Comparison of ENCODE assay signal across 28 mouse cellular contexts in the genomic region with DNA sequence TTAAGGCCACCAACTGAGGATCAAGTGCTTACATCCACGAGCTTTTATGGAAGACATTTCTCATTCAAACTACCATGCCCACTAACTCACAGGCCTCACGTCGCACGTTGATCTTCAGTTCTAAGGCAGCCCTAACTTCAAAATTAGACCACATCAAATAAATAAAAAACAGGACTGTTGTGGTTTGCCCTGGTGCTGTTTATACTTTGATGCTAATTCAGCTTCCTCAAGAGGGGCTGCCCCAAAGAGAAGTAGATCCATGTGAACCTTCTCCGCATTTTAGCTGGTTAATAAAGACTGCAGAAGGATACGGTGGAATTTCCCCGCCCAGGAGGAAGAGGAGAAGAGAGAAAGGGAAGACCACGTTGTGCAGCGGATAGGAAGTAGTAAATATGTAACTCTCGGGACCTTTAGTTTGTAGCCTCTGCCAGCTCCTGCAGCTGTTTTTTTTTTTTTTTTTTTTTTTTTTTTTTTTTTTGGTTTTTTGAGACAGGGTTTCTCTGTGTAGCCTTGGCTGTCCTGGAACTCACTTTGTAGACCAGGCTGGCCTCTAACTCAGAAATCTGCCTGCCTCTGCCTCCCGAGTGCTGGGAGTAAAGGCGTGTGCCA. TPM values are rescaled to one million over a fixed set of nuclear protein-coding genes. Genes with fewer than 3 reads are reported as not detected.
DNase-seq lines count a peak whose midpoint lies in the region; ATAC-seq and TF ChIP-seq lines count a peak whose summit lies in the region.
"Had no signal": no experiment of that assay in that cellular context is flagged by ENCODE, and none has a peak within 500 bp of the region (broad histone marks: within the 10 kb centered on the region; RNA-seq: fewer than 3 reads in every experiment).

No protein-coding gene starts in this region.

- no peaks in the 10 kb centered on the region for H3K79me2 ChIP-seq in MEL (ENCODE audit: control insufficient read depth, insufficient read depth, low read length, poor library complexity)

- H3K27me3 ChIP-seq in MEL (ENCODE audit: control insufficient read depth in 1 of 2, insufficient read depth in 2 of 2, low read length in 2 of 2) = peaks cover 13 to 21% of the 10 kb centered on the region in 2 experiments
- H3K27me3 ChIP-seq in liver, embryonic 11.5 days (replicated peaks; ENCODE audit: control insufficient read depth, insufficient read depth, low read length) = peaks cover 6% of the 10 kb centered on the region

- no peaks in the 10 kb centered on the region for H3K9me3 ChIP-seq in MEL (replicated peaks; ENCODE audit: insufficient read depth, low read length)
- no peaks in the 10 kb centered on the region for H3K9me3 ChIP-seq in liver, embryonic 11.5 days (ENCODE audit: control insufficient read depth, low read length)
- H3K9me3 ChIP-seq: embryonic facial prominence, embryonic 12.5 days; embryonic facial prominence, embryonic 15.5 days; heart, embryonic 10.5 days; hindbrain, embryonic 10.5 days; hindbrain, embryonic 13.5 days had no signal

- H3K36me3 ChIP-seq in MEL (ENCODE audit: control insufficient read depth in 1 of 2, insufficient read depth in 2 of 2, low read length in 2 of 2) = no peaks in the 10 kb centered on the region
- H3K36me3 ChIP-seq in liver, embryonic 11.5 days (ENCODE audit: control insufficient read depth, insufficient read depth, low read length) = no peaks in the 10 kb centered on the region
- H3K36me3 ChIP-seq: embryonic facial prominence, embryonic 12.5 days; embryonic facial prominence, embryonic 15.5 days; heart, embryonic 10.5 days; hindbrain, embryonic 10.5 days; hindbrain, embryonic 13.5 days had no signal

- WGBS in liver, embryonic 11.5 days = 72% methylated on average over 12 of the region's 12 CpGs

- H3K27ac ChIP-seq in MEL (ENCODE audit: control insufficient read depth, low read depth, low read length) = no peak overlapping the region
- H3K27ac ChIP-seq in liver, embryonic 11.5 days (ENCODE audit: low read depth, low read length) = no peak overlapping the region
- H3K27ac ChIP-seq: embryonic facial prominence, embryonic 12.5 days; embryonic facial prominence, embryonic 15.5 days; heart, embryonic 10.5 days; hindbrain, embryonic 10.5 days; hindbrain, embryonic 13.5 days had no signal

- no peak for TF ChIP-seq EP300 in MEL (IDR thresholded peaks at IDR 0.05; ENCODE audit: low read depth in 1 of 2, low read length in 2 of 2)

- intact Hi-C loops in heart, postnatal 36 days (cut with DNase I) = no loop called here

- H3K4me2 ChIP-seq in liver, embryonic 11.5 days = no peak overlapping the region
- H3K4me2 ChIP-seq: embryonic facial prominence, embryonic 12.5 days; embryonic facial prominence, embryonic 15.5 days; hindbrain, embryonic 13.5 days had no signal

- DNase-seq in CD4-positive helper T cell, adult 2 months (ENCODE audit: low read depth, low spot score) = peak; percentile 74
- DNase-seq in MEL (ENCODE audit: low read depth, low spot score) = no peak
- no peak for DNase-seq in heart, postnatal 36 days
- DNase-seq in urinary bladder, adult 18-20 months (ENCODE audit: low spot score in 2 of 2) = no peak
- DNase-seq in frontal cortex, adult 2 months (ENCODE audit: extremely low spot score in 1 of 2, low spot score in 1 of 2) = no peak
- DNase-seq in liver, embryonic 11.5 days (ENCODE audit: low spot score) = no peak
- DNase-seq: adrenal gland, postnatal 10 days; adrenal gland, postnatal 36 days; cerebellum, adult 18-20 months; cerebellum, adult 9-10 months; cerebellum, postnatal 25 days; forebrain, postnatal 0 days; gastrocnemius, postnatal 25 days; heart, adult 18-20 months had no signal

- H3K4me1 ChIP-seq in MEL (ENCODE audit: control insufficient read depth in 1 of 2, insufficient read depth in 2 of 2, low read length in 2 of 2) = no peaks in the 10 kb centered on the region
- no peaks in the 10 kb centered on the region for H3K4me1 ChIP-seq in liver, embryonic 11.5 days (replicated peaks; ENCODE audit: control insufficient read depth, insufficient read depth, low read length)
- H3K4me1 ChIP-seq: embryonic facial prominence, embryonic 12.5 days; embryonic facial prominence, embryonic 15.5 days; heart, embryonic 10.5 days; hindbrain, embryonic 10.5 days; hindbrain, embryonic 13.5 days had no signal

- H3K4me3 ChIP-seq in MEL (ENCODE audit: control insufficient read depth in 1 of 2, insufficient read depth in 1 of 2, low read depth in 2 of 2, low read length in 2 of 2) = no peak overlapping the region
- no peak overlapping the region for H3K4me3 ChIP-seq in liver, embryonic 11.5 days (ENCODE audit: low read depth, low read length)
- H3K4me3 ChIP-seq: embryonic facial prominence, embryonic 12.5 days; embryonic facial prominence, embryonic 15.5 days; heart, embryonic 10.5 days; hindbrain, embryonic 10.5 days; hindbrain, embryonic 13.5 days had no signal

- no peak for TF ChIP-seq CTCF in MEL (IDR thresholded peaks at IDR 0.05 in 2 of 3, conservative IDR thresholded peaks at IDR 0.05 in 1 of 3; ENCODE audit: control insufficient read depth in 1 of 3, insufficient read depth in 1 of 3, low read depth in 2 of 3, low read length in 3 of 3, poor library complexity in 1 of 3, severe bottlenecking in 1 of 3)

- H3K9ac ChIP-seq in MEL (ENCODE audit: control insufficient read depth, low read depth, low read length, poor library complexity, severe bottlenecking) = no peak overlapping the region
- H3K9ac ChIP-seq in liver, embryonic 11.5 days (ENCODE audit: low read depth, low read length) = no peak overlapping the region
- H3K9ac ChIP-seq: embryonic facial prominence, embryonic 12.5 days; embryonic facial prominence, embryonic 15.5 days; forebrain, postnatal 0 days; hindbrain, embryonic 13.5 days had no signal

- TF ChIP-seq POLR2A in MEL (IDR thresholded peaks at IDR 0.05; ENCODE audit: control insufficient read depth in 1 of 2, insufficient read depth in 1 of 2, low read depth in 1 of 2, low read length in 2 of 2, poor library complexity in 1 of 2) = no peak

- peak; percentile 85 for ATAC-seq in CD4-positive, CD25-positive, alpha-beta regulatory T cell, adult 4 months
- ATAC-seq in inflammation-experienced regulatory T-cells, adult 6 months = peak; percentile 82
- no peak for ATAC-seq in liver, embryonic 11.5 days (replicated peaks; ENCODE audit: low FRiP score)
- ATAC-seq: forebrain, embryonic 14.5 days; forebrain, postnatal 0 days; hindbrain, embryonic 16.5 days; intestine, postnatal 0 days had no signal

- TF ChIP-seq RAD21 in MEL (IDR thresholded peaks at IDR 0.05; ENCODE audit: low read depth, low read length) = no peak

RNA-seq across cellular contexts. Expression of a gene that starts 8.7 kb away (rescaled TPM):
- polyA plus RNA-seq in CD4-positive, CD25-positive, alpha-beta regulatory T cell, adult 4 months (2017; shearing (Covaris generic)) = 1 to 10 TPM in 1 of 2 experiments, under 1 TPM in 1; 0.59 to 1.3 TPM
- total RNA-seq in MEL (2012; rRNA removed) = 24.3 and 25.8 TPM in 2 replicates
- polyA plus RNA-seq in MEL (2012; ENCODE audit: insufficient read depth in 1 of 2, insufficient read length in 2 of 2, low read depth in 1 of 2, low replicate concordance in 2 of 2, missing spikeins in 1 of 2) = 10 to 100 TPM in 1 of 2 experiments, not detected in 1; 70.2 TPM
- polyA plus RNA-seq in inflammation-experienced regulatory T-cells, adult 6 months (2017; shearing (Covaris generic)) = 1 to 10 TPM in 2 of 3 experiments, under 1 TPM in 1; 0.92 to 9.3 (median 1.1) TPM
- under 1 TPM; 0.33 to 0.49 TPM for total RNA-seq in heart, postnatal 36 days (2021)
- 0.62 and 1.3 TPM in 2 replicates for polyA plus RNA-seq in frontal cortex, adult 2 months (2012; rRNA removed)
- polyA plus RNA-seq in liver, embryonic 11.5 days (2014; fragmentation: Nextera tagmentation; extraction: Ambion mirVana) = 26.5 and 27.8 TPM in 2 replicates
- total RNA-seq: adrenal gland, adult 18-20 months; gastrocnemius, adult 8-10 months had no signal

RNA-seq across cellular contexts. Expression of a gene that starts 10.7 kb away (rescaled TPM):
- polyA plus RNA-seq in CD4-positive, CD25-positive, alpha-beta regulatory T cell, adult 4 months (2017; shearing (Covaris generic)) = not detected
- total RNA-seq in MEL (2012; rRNA removed) = not detected in 2 replicates
- polyA plus RNA-seq in MEL (2012; ENCODE audit: insufficient read depth in 1 of 2, insufficient read length in 2 of 2, low read depth in 1 of 2, low replicate concordance in 2 of 2, missing spikeins in 1 of 2) = not detected
- polyA plus RNA-seq in inflammation-experienced regulatory T-cells, adult 6 months (2017; shearing (Covaris generic)) = not detected
- under 1 TPM; 0.14 to 0.94 TPM for total RNA-seq in heart, postnatal 36 days (2021)
- polyA plus RNA-seq in frontal cortex, adult 2 months (2012; rRNA removed) = 0.69 and 0.90 TPM in 2 replicates
- polyA plus RNA-seq in liver, embryonic 11.5 days (2014; fragmentation: Nextera tagmentation; extraction: Ambion mirVana) = 0.36 and 0.90 TPM in 2 replicates
- total RNA-seq: common myeloid progenitor, adult 5-6 weeks had no signal

RNA-seq across cellular contexts. Expression of a gene that starts 22.0 kb away (rescaled TPM):
- not detected for polyA plus RNA-seq in CD4-positive, CD25-positive, alpha-beta regulatory T cell, adult 4 months (2017; shearing (Covaris generic))
- 0.15 TPM in 1 of 2 replicates, not detected in the other for total RNA-seq in MEL (2012; rRNA removed)
- polyA plus RNA-seq in MEL (2012; ENCODE audit: insufficient read depth in 1 of 2, insufficient read length in 2 of 2, low read depth in 1 of 2, low replicate concordance in 2 of 2, missing spikeins in 1 of 2) = under 1 TPM in 1 of 2 experiments, not detected in 1; 0.08 TPM
- polyA plus RNA-seq in inflammation-experienced regulatory T-cells, adult 6 months (2017; shearing (Covaris generic)) = not detected
- total RNA-seq in heart, postnatal 36 days (2021) = not detected
- not detected in 2 replicates for polyA plus RNA-seq in frontal cortex, adult 2 months (2012; rRNA removed)
- polyA plus RNA-seq in liver, embryonic 11.5 days (2014; fragmentation: Nextera tagmentation; extraction: Ambion mirVana) = 0.25 TPM in 1 of 2 replicates, not detected in the other
- total RNA-seq: adrenal gland, adult 18-20 months; adrenal gland, postnatal 36 days; common myeloid progenitor, adult 5-6 weeks; gastrocnemius, adult 8-10 months; gastrocnemius, postnatal 25 days; heart, adult 18-20 months; heart, postnatal 25 days had no signal
- polyA plus RNA-seq: forebrain, embryonic 14.5 days had no signal

RNA-seq across cellular contexts. Expression of a gene that starts 27.3 kb away (rescaled TPM):
- polyA plus RNA-seq in CD4-positive, CD25-positive, alpha-beta regulatory T cell, adult 4 months (2017; shearing (Covaris generic)) = not detected
- 3.2 TPM in 2 replicates for total RNA-seq in MEL (2012; rRNA removed)
- 1 to 10 TPM in 1 of 2 experiments, not detected in 1; 5.3 TPM for polyA plus RNA-seq in MEL (2012; ENCODE audit: insufficient read depth in 1 of 2, insufficient read length in 2 of 2, low read depth in 1 of 2, low replicate concordance in 2 of 2, missing spikeins in 1 of 2)
- not detected for polyA plus RNA-seq in inflammation-experienced regulatory T-cells, adult 6 months (2017; shearing (Covaris generic))
- under 1 TPM; 0.22 to 0.36 TPM for total RNA-seq in heart, postnatal 36 days (2021)
- polyA plus RNA-seq in frontal cortex, adult 2 months (2012; rRNA removed) = 0.06 TPM in 1 of 2 replicates, not detected in the other
- 17.1 and 19.8 TPM in 2 replicates for polyA plus RNA-seq in liver, embryonic 11.5 days (2014; fragmentation: Nextera tagmentation; extraction: Ambion mirVana)
- total RNA-seq: common myeloid progenitor, adult 5-6 weeks had no signal

RNA-seq across cellular contexts. Expression of a gene that starts 36.0 kb away (rescaled TPM):
- 100 to 1,000 TPM in 1 of 2 experiments, 10 to 100 TPM in 1; 74.6 to 131 TPM for polyA plus RNA-seq in CD4-positive, CD25-positive, alpha-beta regulatory T cell, adult 4 months (2017; shearing (Covaris generic))
- 163 and 201 TPM in 2 replicates for total RNA-seq in MEL (2012; rRNA removed)
- polyA plus RNA-seq in MEL (2012; ENCODE audit: insufficient read depth in 1 of 2, insufficient read length in 2 of 2, low read depth in 1 of 2, low replicate concordance in 2 of 2, missing spikeins in 1 of 2) = 100 to 1,000 TPM in 1 of 2 experiments, not detected in 1; 129 TPM
- 100 to 1,000 TPM in 1 of 3 experiments, 10 to 100 TPM in 2; 70.4 to 203 (median 83.7) TPM for polyA plus RNA-seq in inflammation-experienced regulatory T-cells, adult 6 months (2017; shearing (Covaris generic))
- 10 to 100 TPM; 29.7 to 33.9 TPM for total RNA-seq in heart, postnatal 36 days (2021)
- 5.8 and 10.6 TPM in 2 replicates for polyA plus RNA-seq in frontal cortex, adult 2 months (2012; rRNA removed)
- 202 and 214 TPM in 2 replicates for polyA plus RNA-seq in liver, embryonic 11.5 days (2014; fragmentation: Nextera tagmentation; extraction: Ambion mirVana)
